Mouse (Mus musculus): ENCODE data around the gene Cdh22. TPM values are rescaled to one million over a fixed set of nuclear protein-coding genes. Genes with fewer than 3 reads are reported as not detected.
A peak's percentile ranks its signal among the peaks of the same experiment; 100 is the strongest.

Cdh22 gene
- polyA plus RNA-seq, 1 experiment from 2014 or later, result not detected

- H3K4me2 ChIP-seq (ENCODE audit: low read depth, low read length), result no peak overlapping the region
- H3K9me3 ChIP-seq (ENCODE audit: low read length), result no peaks in the 10 kb centered on the region
- no peak overlapping the region for H3K27ac ChIP-seq (ENCODE audit: low read depth)
- no peak overlapping the region for H3K4me3 ChIP-seq (ENCODE audit: low read depth, low read length)
- TF ChIP-seq CTCF (IDR thresholded peaks at IDR 0.05; ENCODE audit: low read depth) (no peak), EP300 (IDR thresholded peaks at IDR 0.05; ENCODE audit: low read depth) (no peak)
- no peak overlapping the region for H3K9ac ChIP-seq (replicated peaks)
- peaks cover 18% of the 10 kb centered on the region for H3K27me3 ChIP-seq (ENCODE audit: insufficient read depth, low read length)
- ATAC-seq, result no peak
- H3K36me3 ChIP-seq (replicated peaks; ENCODE audit: insufficient read depth, low read length), result no peaks in the 10 kb centered on the region
- 17% methylated on average over 10 of the region's 10 CpGs for WGBS (ENCODE audit: insufficient replicate concordance)
- no peaks in the 10 kb centered on the region for H3K4me1 ChIP-seq (ENCODE audit: insufficient read depth)
- DNase-seq, result no peak
These were observed 19.2 kb upstream of the Cdh22 start for GRCm38 (mm10) chr2:165253867-165254266.

GRCm38 (mm10) chr2:165253269-165253668 lies 18.6 kb upstream of the Cdh22 start:
- Histone ChIP-seq H3K4me3 (ENCODE audit: low read depth, low read length) (no peak overlapping the region), H3K27ac (ENCODE audit: low read depth) (no peak overlapping the region), H3K4me2 (ENCODE audit: low read depth, low read length) (no peak overlapping the region), H3K27me3 (ENCODE audit: insufficient read depth, low read length) (peaks cover 18% of the 10 kb centered on the region), H3K9me3 (ENCODE audit: low read length) (no peaks in the 10 kb centered on the region), H3K4me1 (ENCODE audit: insufficient read depth) (no peaks in the 10 kb centered on the region), H3K36me3 (replicated peaks; ENCODE audit: insufficient read depth, low read length) (no peaks in the 10 kb centered on the region), H3K9ac (replicated peaks) (no peak overlapping the region)
- ATAC-seq, result no peak
- TF ChIP-seq CTCF (IDR thresholded peaks at IDR 0.05; ENCODE audit: low read depth), result no peak
- TF ChIP-seq EP300 (IDR thresholded peaks at IDR 0.05; ENCODE audit: low read depth), result no peak
- WGBS (ENCODE audit: insufficient replicate concordance), result 62% methylated on average over 8 of the region's 8 CpGs
- DNase-seq, result no peak

- TF ChIP-seq EP300 (IDR thresholded peaks at IDR 0.05; ENCODE audit: low read depth) (no peak), CTCF (IDR thresholded peaks at IDR 0.05; ENCODE audit: low read depth) (no peak)
- H3K27me3 ChIP-seq (ENCODE audit: insufficient read depth, low read length), result peaks cover 21% of the 10 kb centered on the region
- ATAC-seq, result no peak
- DNase-seq, result no peak
- H3K4me3 ChIP-seq (ENCODE audit: low read depth, low read length), result no peak overlapping the region
- H3K4me2 ChIP-seq (ENCODE audit: low read depth, low read length), result no peak overlapping the region
- no peak overlapping the region for H3K27ac ChIP-seq (ENCODE audit: low read depth)
- no peaks in the 10 kb centered on the region for H3K9me3 ChIP-seq (ENCODE audit: low read length)
- H3K9ac ChIP-seq (replicated peaks), result no peak overlapping the region
- no peaks in the 10 kb centered on the region for H3K36me3 ChIP-seq (replicated peaks; ENCODE audit: insufficient read depth, low read length)
- WGBS (ENCODE audit: insufficient replicate concordance), result 60% methylated on average over 9 of the region's 9 CpGs
- H3K4me1 ChIP-seq (ENCODE audit: insufficient read depth), result no peaks in the 10 kb centered on the region
These were observed 18.1 kb upstream of the Cdh22 start for GRCm38 (mm10) chr2:165252801-165253200.

GRCm38 (mm10) chr2:165252381-165252780 lies 17.7 kb upstream of the Cdh22 start:
- Histone ChIP-seq H3K27me3 (ENCODE audit: insufficient read depth, low read length) (peaks cover 21% of the 10 kb centered on the region), H3K4me3 (ENCODE audit: low read depth, low read length) (no peak overlapping the region), H3K27ac (ENCODE audit: low read depth) (no peak overlapping the region), H3K4me2 (ENCODE audit: low read depth, low read length) (no peak overlapping the region), H3K9me3 (ENCODE audit: low read length) (no peaks in the 10 kb centered on the region), H3K9ac (replicated peaks) (no peak overlapping the region), H3K4me1 (ENCODE audit: insufficient read depth) (no peaks in the 10 kb centered on the region), H3K36me3 (replicated peaks; ENCODE audit: insufficient read depth, low read length) (no peaks in the 10 kb centered on the region)
- no peak for TF ChIP-seq CTCF (IDR thresholded peaks at IDR 0.05; ENCODE audit: low read depth)
- no peak for TF ChIP-seq EP300 (IDR thresholded peaks at IDR 0.05; ENCODE audit: low read depth)
- ATAC-seq (no peak), DNase-seq (no peak)
- 70% methylated on average over 8 of the region's 8 CpGs for WGBS (ENCODE audit: insufficient replicate concordance)

DNA sequence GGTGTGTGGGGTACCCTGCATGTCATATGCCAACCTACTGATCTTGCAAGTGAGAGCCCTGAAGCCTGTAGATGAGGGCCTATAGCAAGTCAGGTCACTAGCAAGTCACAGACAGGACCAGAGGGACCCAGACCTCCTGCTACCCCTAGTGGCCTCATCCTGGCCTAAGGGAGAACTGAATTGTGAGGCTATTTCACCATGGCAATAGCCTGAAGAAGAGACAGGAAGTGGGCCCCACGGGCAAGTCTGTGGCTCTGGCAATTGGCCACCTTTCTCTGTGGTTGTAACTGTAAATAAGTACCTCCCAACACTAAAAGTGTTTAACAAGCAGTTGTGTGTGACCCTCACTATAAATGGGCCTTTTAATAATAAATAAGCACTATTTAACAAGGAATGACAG lies 16.2 kb upstream of the Cdh22 start:
- peaks cover 25% of the 10 kb centered on the region for H3K27me3 ChIP-seq (ENCODE audit: insufficient read depth, low read length)
- 28% methylated on average over 1 of the region's 1 CpGs for WGBS (ENCODE audit: insufficient replicate concordance)

DNA sequence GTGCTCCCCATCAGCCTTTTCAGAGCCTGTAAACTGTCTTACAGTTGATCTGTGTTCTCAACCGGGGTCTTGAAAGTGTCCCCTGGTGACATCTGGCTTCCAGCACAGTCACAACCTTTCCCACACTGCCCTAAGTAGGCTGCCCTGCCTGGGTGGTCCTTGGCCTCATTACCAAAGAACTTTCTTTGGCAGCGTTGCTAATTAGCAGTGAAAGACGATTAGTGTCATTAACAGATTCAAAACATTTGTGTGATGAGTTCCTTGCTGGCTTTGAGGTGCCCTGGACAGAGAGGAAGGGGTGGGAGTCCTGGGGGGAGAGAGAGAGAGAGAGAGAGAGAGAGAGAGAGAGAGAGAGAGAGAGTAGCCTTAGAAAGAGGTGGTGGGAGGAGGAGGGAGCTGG lies 14.3 kb upstream of the Cdh22 start:
- H3K27ac ChIP-seq (ENCODE audit: low read depth), result no peak overlapping the region
- H3K27me3 ChIP-seq (ENCODE audit: insufficient read depth, low read length), result peaks cover 22% of the 10 kb centered on the region
- H3K9me3 ChIP-seq (ENCODE audit: low read length), result no peaks in the 10 kb centered on the region
- no peak for ATAC-seq
- H3K4me3 ChIP-seq (ENCODE audit: low read depth, low read length), result no peak overlapping the region
- no peak overlapping the region for H3K9ac ChIP-seq (replicated peaks)
- no peak for TF ChIP-seq EP300 (IDR thresholded peaks at IDR 0.05; ENCODE audit: low read depth)
- no peak for TF ChIP-seq CTCF (IDR thresholded peaks at IDR 0.05; ENCODE audit: low read depth)
- WGBS (ENCODE audit: insufficient replicate concordance), result 41% methylated on average over 3 of the region's 3 CpGs
- no peaks in the 10 kb centered on the region for H3K36me3 ChIP-seq (replicated peaks; ENCODE audit: insufficient read depth, low read length)
- no peak for DNase-seq
- H3K4me2 ChIP-seq (ENCODE audit: low read depth, low read length), result no peak overlapping the region
- no peaks in the 10 kb centered on the region for H3K4me1 ChIP-seq (ENCODE audit: insufficient read depth)

More for the DNA sequence above, 16.2 kb upstream of the Cdh22 start:
- TF ChIP-seq EP300 (IDR thresholded peaks at IDR 0.05; ENCODE audit: low read depth), result no peak
- TF ChIP-seq CTCF (IDR thresholded peaks at IDR 0.05; ENCODE audit: low read depth), result peak; percentile 29; the same call in 1 of the 2 replicates
- no peak for DNase-seq
- Histone ChIP-seq H3K9ac (replicated peaks) (no peak overlapping the region), H3K36me3 (replicated peaks; ENCODE audit: insufficient read depth, low read length) (no peaks in the 10 kb centered on the region), H3K4me1 (ENCODE audit: insufficient read depth) (no peaks in the 10 kb centered on the region), H3K27ac (ENCODE audit: low read depth) (no peak overlapping the region), H3K9me3 (ENCODE audit: low read length) (no peaks in the 10 kb centered on the region), H3K4me2 (ENCODE audit: low read depth, low read length) (no peak overlapping the region), H3K4me3 (ENCODE audit: low read depth, low read length) (no peak overlapping the region)
- no peak for ATAC-seq

GRCm38 (mm10) chr2:165246349-165246748 lies 11.7 kb upstream of the Cdh22 start:
- no peak overlapping the region for H3K4me2 ChIP-seq (ENCODE audit: low read depth, low read length)
- H3K27ac ChIP-seq (ENCODE audit: low read depth), result no peak overlapping the region
- H3K9me3 ChIP-seq (ENCODE audit: low read length), result no peaks in the 10 kb centered on the region
- no peak for DNase-seq
- peaks cover 29% of the 10 kb centered on the region for H3K27me3 ChIP-seq (ENCODE audit: insufficient read depth, low read length)
- TF ChIP-seq CTCF (IDR thresholded peaks at IDR 0.05; ENCODE audit: low read depth) (no peak), EP300 (IDR thresholded peaks at IDR 0.05; ENCODE audit: low read depth) (no peak)
- no peaks in the 10 kb centered on the region for H3K4me1 ChIP-seq (ENCODE audit: insufficient read depth)
- no peak overlapping the region for H3K4me3 ChIP-seq (ENCODE audit: low read depth, low read length)
- WGBS (ENCODE audit: insufficient replicate concordance), result 31% methylated on average over 11 of the region's 11 CpGs
- H3K9ac ChIP-seq (replicated peaks), result no peak overlapping the region
- no peaks in the 10 kb centered on the region for H3K36me3 ChIP-seq (replicated peaks; ENCODE audit: insufficient read depth, low read length)
- ATAC-seq, result no peak
